Mouse (Mus musculus): ENCODE measurements around the gene Gm3500.
"Not testable (repeated sequence)": the region's sequence is repeated elsewhere in the genome, so short reads cannot be mapped to it uniquely, and the experiment has no call there.

Gm3500 gene

GRCm38 (mm10) chr14:5388949-5389348 is at the start of gene Gm3500:
Gm3500 (minus strand) TSS chr14:5389049.
- DNase-seq (ENCODE audit: low spot score) = not testable (repeated sequence)

GRCm38 (mm10) chr14:5334828-5335227 is 54.0 kb downstream of the Gm3500 start, which contains the start of gene Gm3542:
Gm3542 (minus strand) TSS chr14:5334928.
- not testable (repeated sequence) for DNase-seq (ENCODE audit: low spot score)
